Mouse (Mus musculus) embryonic fibroblast, embryonic 13.5 days (primary cell): ENCODE data around the gene Rora.

Source experiments
- CTCF ChIP-seq: IDR thresholded peaks from 2 replicates; pipeline ENCODE4 v1.5.1; 2011; ENCODE audit warnings: mild to moderate bottlenecking, control low read depth, low read length, moderate library complexity, borderline replicate concordance; ENCODE audit not compliant: insufficient read depth
- POLR2A ChIP-seq: IDR thresholded peaks from 2 replicates; pipeline ENCODE4 v1.6.1; 2011; ENCODE audit warnings: low read depth, mild to moderate bottlenecking, control low read depth, low read length, moderate library complexity

DNA sequence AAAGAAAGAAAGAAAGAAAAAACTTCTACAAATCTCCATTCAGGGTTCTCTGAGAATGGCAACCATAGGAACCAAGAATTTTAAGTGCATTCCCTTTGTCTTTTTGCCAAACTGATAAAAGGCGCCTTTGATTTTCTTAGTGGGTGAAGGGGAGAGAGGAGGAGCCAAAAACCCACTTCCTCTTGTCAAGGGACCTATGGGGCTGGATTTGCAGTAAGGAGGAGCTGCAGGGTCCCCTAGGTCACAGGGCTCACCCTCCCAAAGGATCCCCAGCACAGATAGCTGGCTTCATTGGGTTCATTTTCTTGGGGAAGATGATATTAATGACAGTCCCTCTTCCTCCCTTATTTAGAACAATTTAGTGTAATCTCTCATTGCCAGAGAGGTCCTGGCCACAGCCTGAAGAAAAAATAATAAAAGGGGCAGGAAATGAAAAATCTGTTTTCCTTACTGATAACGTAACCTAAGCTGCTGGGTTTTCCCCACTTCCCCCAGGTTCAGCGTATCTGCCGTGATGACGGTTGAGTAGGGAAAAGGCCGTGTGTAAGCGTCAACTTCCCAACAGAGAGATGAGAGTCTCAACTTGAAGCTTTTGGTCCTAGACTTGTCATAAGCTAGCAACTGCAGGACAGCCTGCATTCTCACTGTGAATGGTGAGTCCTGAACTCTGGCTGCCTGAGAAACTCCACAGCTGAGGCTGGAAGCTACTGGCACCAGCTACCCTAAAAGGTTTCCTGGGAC is 511.7 kb downstream of the Rora start:
- TF ChIP-seq CTCF (no peak), POLR2A (no peak)
